Mouse (Mus musculus): ENCODE measurements around the gene Tex26.

DNA sequence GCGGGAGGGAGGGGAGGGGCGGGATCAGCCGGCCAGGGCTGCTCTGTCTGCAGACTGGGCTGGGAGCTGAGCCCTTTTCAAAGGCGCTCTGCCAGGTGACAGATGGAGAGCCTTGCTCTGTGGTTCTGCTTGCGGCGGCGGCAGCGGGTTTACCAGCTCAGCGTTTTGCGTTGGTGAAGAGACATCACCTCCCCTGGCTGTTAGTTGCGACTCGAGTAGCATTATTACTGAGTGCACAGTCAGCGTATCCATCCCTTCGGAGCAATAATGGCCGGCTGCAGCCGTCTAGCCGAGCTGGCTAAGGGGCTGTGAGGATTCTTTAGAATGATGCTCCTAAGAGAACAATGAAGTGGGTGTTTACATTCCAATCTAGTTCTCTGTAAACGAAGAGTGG, 717 bp downstream of the Tex26 start:
- no peak for TF ChIP-seq POLR2A (IDR thresholded peaks at IDR 0.05; ENCODE audit: extremely low read depth, insufficient read depth, low read length)
- TF ChIP-seq CTCF (IDR thresholded peaks at IDR 0.05; ENCODE audit: low read depth, low read length) = no peak
